Mouse (Mus musculus) MN1 (cell line): ENCODE results near the gene Olfr548-ps1.
"Not testable (repeated sequence)": the region's sequence is repeated elsewhere in the genome, so short reads cannot be mapped to it uniquely, and the experiment has no call there.

Experiments
- DNase-seq: peaks from one replicate; pipeline ENCODE4 v3.0.0-alpha.2; 2016; ENCODE audit warnings: low spot score

Gene Olfr548-ps1

DNA sequence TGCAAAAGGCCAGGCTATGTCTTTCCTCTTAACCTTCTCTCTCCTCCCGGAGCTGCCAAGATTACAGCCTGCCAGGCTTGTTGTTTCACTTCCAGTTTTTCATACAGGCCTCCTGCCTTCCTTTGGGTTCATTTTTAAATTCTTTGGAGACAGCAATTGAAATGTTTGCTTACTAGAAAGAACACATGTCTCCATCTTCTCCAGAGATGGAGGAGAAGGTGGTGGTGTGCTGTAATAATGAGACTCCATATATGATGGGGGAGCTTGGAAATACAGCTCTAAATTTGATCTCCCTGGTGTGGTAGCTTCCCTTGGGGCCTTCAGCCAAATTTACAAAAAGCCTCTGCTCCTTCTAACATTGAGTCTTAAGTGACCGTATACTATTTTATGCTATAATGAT is at the start of gene Olfr548-ps1:
Gene Olfr548-ps1, plus strand, starts transcription at position 301 of the 400 bp plus-strand sequence.
- DNase-seq: no peak

DNA sequence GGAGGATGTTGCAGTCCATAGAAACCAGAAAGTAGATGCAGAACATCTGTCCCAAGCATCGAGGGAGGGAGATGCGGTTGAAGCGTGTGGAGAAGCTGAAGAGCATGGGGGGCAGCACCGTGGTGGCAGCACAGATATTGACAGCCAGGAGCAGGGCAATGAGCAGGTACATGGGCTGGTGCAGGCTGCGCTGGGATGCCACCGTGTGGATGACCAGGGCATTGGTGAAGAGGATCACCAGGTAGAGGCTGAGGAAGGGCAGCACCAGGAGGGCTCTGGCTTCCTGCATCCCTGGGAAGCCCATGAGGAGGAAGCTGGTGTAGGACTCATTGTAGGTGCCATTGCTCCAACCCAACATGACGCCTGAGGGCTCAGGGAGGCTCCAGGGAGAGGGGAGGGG is 46.3 kb upstream of the Olfr548-ps1 start:
- not testable (repeated sequence) for DNase-seq

DNA sequence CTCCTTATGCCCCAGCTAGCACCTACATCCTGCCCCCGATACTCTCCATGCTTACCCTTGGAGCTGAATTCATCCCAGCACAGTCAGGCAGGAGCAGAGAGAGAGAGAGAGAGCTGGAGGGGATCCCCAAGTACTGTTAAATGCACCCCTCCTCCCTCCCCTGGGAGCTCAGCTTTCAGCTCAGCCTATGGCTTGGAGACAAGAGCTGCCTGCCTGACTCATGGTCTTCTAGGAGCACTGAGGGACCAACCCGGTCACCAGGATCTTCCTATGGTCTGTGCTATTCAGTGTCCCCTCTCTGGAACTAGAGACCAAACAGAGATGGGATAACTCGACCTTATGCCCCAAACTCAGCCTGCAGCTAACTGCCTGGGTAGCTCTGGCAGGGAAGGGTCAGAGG is 41.2 kb upstream of the Olfr548-ps1 start, which contains the start of gene Olfr545:
Gene Olfr545, minus strand, starts transcription at position 101 of the 400 bp plus-strand sequence.
- DNase-seq: no peak

DNA sequence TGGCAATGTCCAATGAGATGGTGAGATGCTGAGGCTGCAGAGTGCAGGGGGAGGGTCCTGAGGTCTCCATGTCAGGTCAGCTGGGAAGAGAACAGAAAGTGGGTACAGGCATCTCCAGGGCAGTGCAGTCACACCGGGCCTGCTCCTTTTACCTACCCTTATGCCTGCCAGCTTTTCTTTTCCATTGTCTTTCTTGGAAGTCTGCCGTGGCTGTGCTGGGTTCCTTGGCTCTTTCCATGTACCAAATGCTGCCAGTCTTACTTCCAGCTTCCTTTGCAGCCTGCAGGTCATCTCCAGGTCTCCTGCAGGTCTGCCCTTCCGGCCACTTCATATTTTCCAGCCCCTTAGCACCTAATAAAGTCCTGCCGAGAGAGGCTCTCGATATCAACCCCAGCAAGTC is 38.7 kb upstream of the Olfr548-ps1 start:
- no peak for DNase-seq

DNA sequence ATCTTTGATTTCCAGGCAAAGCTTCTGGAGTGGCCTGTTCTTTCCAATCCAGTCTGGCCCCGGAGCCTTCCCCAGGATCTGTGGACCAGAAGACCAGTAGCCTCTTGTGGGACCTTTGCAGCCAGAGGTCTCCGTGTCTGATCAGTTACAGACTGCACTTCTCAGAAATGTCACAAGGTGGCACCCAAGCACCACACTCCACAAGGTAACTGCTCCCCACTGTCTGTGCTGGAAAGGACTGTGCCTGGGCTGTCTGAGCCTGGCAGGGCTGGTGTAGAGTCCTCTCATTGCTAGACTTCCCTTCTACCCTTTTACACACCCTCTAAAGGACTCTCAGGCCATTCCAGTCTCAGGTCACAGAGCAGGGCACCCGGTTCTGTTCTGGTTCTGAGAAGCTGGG is 33.8 kb upstream of the Olfr548-ps1 start:
- DNase-seq: peak; percentile 76

DNA sequence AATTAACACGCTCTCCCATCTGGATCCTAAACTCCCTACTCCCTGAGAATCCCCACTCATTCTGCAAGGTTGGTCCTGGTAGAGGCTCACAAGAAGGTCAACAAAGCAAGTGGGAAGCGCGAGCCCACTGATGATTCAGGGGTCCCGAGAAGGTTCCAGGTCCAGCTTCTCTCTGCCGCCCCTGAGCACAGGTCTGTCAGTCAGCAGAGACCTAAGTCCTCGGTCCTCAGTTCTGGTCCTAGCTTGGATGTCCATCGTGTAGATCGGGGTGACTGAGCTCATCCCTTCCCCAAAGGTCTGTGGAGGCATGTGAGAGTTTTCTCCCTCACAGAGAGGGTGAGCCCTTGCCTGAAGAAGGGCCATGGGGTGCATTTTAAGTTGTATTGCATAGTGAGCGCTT is 32.6 kb upstream of the Olfr548-ps1 start:
- no peak for DNase-seq

DNA sequence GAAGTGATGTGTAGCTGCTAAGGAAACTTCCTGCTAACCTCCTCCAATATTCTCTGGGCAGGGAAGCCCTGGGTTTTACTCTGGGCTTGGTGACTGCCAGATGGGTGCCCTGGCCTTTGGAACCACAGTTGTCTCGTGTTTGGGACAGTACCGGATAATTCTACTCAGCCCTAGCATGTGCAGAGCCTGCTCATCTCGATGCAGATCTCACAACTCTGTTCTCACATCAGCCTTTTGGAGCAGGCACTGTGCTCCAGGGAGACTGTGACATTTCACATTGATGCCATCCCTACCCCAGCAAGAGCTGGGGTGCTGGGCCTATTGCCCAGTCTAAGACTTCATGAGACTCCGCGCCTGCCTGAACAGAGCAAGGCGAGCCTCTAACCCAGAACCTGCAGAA is 32.0 kb upstream of the Olfr548-ps1 start:
- DNase-seq: no peak

DNA sequence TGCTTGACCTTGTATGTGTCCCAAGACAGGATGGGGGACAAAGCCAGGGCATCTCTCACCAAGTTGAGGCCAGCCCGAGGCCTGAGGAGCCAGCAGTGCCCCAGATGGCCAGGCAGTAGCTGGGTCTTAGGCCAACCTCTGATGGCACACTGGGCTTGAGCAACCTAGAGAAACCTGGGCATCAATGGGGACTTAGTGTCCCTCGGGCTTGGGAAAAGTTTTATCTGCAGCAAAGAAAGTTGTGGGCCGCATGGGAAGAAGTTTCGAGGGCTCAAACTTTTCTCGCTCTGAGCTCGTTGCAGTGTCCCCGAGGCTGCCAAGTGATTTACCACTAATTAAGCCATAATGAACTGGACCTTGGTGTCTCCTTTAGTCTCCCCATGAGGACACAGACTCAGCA is 31.0 kb upstream of the Olfr548-ps1 start:
- no peak for DNase-seq

DNA sequence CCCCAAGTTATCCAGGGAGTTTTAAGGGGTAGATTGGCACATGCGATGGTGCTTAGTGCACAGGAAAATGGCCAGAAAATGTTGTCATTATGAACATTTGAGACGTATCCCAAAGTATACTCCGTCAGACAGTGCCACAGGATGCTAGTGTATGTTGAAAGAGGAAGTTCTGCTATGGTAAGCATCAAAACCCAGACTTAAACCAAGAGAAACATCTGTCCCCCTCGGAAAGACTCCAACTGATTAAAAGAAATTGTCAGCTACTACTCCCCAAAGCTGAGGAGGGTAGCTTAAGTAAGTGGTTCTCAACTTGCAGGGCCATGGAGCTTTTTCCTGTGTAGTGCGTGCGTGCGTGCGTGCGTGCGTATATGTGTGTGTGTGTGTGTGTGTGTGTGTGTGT is 28.8 kb upstream of the Olfr548-ps1 start:
- no peak for DNase-seq

DNA sequence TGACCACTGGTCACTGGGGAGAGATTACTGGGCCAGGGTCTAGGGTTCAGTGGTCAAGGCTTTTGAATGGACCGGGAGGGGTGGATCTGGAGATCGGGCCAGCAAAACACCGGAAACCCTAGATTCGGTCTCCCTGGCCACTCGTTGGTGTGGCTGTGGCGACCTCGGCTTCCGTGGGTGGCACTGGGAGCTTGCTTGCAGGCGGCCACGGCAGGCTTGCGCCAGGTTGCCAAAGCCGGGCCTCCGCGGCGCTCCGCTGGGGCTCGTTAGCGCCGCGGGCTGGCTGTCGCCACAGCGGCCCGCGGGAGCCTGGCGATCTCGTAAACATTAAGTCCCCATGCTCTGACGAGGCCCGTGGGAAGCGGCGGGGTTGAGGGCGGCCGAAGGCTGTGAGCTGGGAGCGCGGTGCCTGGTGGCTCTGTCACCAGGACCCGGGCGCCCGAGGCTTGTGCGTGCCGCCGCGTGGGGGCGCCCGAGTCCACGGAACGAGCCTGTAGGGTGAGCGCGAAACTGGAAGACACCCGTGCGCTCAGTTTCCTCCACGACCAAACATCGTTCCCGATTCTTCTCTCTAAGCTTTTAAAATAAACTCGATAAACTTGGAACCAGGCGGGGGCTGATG is 27.8 kb upstream of the Olfr548-ps1 start:
- DNase-seq: peak; percentile 92

DNA sequence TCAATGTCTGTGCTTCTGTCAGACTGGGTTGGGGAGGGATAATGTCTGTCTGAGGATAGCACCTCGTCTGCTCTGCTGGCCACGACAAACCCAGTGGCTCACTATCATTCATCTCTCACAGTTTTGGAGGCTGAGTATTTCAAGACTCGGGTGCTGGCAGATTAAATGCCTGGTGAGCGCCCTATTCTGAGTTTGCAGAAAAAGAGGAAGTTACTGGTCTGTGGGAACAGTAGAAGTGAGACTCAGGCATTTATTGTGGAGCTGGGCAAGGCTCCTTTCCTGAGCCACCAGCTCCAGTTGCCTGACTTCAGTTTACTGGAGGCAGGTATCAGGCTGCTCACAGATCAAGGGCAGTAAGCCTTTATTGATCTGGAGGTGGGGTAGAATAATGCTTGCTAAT is 26.6 kb upstream of the Olfr548-ps1 start:
- no peak for DNase-seq

DNA sequence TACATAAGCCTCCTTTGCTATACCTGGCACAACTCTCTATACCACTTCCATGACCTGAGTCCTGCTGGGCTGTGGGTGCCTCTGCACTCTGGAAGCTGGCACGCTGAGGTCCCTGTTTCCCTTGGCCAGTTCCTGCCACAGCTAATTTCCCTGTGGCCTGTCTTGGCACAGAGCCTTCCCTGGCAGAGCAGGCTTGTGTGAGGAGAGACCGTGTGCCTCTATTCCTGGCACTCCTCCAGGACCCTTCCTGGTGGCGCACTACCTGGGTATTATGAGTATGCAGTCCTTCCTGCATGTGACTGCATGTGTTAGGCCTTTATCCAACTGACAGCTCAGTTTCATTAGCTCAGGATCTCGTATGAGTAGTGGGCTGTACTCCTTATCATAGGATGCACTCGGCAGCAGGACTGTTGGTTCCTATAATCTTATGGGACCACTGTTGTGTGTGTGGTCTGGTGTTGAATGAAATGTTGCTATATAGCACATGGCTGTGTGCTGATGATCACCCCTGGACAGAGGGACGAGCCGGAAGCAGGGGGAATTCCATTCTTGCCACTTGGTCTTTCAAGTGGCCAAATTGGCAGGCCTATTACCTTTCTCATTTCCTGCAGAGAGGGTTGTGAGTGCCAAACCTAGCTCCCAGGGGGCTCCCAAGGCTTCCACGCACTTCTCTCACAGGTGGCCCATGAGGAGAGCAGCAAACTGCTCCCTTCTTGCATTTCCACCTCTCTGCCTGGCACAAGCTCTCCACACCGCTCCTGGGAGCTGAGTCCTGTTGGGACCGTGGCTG is 24.2 kb upstream of the Olfr548-ps1 start:
- DNase-seq: peak; percentile 81

DNA sequence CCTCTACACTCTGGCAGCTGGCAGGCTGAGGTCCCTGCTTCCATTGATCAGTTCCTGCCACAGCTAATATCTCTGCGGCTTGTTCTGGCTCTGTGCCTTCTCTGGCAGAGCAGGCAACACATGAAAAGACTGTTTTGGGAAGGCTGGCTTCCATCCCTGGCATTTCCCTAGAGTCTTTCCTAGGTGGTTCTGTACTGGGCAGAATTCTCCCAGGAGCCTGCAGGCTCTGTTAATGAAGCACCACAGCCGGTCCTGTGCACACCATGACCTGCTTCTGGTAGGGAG is 23.7 kb upstream of the Olfr548-ps1 start:
- DNase-seq: no peak

DNA sequence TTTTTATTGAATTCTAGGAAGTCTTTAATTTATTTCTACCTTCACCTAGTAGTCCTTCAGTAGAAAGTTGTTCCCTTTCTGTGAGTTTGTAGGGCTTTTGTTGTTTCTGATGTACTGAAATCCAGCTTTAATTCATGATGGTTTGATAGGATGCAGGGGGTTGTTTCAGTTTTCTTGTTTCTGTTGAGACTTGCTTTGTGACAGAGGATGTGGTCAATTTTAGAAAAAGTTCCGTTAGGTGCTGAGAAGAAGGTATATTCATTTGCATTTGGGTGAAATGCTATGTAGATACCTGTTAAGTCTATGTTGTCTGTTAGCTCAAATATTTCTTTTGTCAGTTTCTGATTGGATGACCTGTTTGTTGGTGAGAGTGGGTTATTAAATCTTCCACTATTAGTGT is 11.6 kb upstream of the Olfr548-ps1 start:
- no peak for DNase-seq

DNA sequence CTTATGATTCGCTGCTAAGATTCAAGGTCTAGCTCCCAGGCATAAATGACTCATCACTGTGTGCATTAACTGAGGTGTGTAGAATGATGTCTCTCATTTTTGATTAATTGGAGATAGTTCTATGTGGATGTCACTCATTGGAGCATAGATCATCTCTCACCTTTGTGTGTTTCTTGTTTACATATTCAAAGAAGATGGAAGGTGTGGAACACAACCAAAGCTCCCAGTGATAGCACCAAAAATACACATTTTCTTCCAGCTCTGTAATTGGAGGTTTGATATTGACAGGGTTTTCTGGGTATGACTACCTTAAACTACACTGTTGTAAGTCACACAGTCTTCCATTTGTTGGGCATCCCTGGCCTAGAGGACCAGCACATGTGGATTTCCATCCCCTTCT is 6.2 kb upstream of the Olfr548-ps1 start, which contains the start of gene Olfr547:
Gene Olfr547, plus strand, starts transcription at position 301 of the 400 bp plus-strand sequence.
- no peak for DNase-seq

DNA sequence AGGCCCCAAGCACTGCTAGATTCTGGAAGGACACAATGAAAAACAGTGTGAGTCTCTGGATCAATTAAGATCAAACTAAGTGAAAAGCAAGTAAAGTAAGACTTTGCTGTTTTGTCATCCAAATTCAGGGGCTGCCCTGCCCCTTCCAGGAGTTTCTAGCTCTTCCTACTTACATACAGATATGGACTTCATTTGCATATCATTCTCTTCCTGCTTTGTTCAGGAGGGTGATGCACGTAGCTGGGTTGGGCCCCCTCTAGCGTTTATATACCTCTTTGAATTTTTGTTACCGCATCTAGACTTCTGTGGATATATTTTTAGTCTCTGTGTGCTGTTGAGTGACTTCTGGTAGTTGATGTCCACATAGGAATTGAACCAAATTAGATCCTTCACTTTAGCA is 555 bp downstream of the Olfr548-ps1 start:
- DNase-seq: no peak

DNA sequence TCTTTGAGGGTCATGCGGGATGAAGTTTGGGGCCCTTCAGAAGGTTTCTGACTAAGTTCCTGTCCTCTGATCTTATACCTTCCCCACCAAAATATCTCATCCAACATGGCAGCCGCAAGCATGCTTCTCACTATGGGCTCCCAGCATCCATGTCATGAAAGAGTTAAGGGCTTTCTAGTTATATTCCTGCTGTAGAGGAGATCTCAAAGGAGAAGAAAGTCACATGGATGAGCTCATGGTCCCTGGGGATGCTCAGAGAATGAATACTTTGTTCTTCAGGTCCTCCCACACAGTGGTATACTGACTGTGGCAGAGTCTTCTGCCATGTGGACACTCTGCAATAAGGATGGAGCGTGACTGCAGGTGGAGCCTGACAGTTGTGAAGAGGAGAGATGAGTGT is 8.9 kb downstream of the Olfr548-ps1 start, which contains the start of gene Olfr549:
Gene Olfr549, plus strand, starts transcription at position 301 of the 400 bp plus-strand sequence.
- DNase-seq: no peak

DNA sequence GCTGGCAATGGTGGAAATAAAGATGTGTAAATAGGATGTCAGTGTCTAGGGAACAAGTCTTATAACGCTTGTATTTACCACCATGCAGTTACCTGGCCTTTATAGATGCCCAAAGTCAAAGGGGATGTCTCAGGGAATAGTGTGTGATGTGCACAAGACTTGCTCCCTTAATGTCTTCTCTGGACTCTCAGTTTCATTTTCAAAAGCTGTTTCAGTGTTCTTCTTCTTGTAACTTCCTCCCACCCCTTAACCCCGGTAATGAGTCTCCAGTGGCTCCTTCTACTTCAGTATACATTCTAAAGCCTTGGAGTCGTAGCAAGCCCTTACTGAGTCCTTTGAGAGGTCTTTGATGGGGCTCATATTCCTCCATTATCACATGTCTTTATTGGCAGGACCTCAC is 12.6 kb downstream of the Olfr548-ps1 start:
- DNase-seq: no peak

DNA sequence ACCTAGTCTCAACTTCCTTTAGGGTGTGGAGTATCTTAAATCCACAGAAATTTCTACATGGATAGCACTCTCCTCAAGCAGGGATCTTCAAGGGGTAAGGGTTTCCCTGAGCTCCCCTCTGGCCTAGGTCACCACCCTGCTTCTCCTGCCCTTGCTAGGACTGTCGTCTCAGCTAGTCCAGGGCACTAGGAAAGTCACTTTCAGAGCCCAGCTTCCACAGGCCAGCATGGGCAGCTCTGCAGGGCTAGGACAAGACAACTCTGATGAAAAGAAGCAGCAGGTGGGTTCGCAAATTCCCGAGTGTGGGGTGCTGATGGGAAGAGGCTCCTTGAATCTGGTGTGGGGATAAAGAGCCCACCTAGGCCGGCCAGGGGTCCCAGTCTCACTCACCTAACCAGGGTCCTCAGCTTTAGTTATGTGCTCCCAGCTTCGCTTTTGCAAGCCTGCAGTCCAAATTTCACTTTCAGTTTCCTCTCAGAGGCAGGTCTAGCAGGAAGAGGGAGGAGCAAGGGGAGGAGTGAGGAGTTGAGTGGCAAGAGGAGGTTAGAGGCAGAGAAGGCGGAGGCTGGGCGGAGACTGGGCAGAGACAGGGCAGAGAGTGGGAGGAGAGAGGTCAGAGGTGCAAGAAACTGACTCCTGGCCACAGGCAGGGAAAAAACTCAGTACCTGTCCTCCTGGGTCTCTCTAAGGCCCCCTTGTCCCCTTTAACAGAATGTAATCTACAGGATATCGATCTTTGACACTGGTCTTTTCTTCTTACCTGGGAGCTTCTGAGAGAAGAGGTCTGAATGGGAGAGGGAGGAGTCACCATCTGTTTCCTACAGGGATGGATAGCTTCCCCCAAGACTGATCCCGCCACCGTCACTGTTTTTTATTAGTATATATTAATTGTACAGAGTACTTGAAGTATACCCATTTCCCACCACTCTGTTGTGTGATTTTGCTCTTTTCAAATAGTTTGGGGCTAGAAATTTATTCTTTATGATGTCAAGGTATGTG is 24.6 kb downstream of the Olfr548-ps1 start, which contains the start of gene Trim21:
Gene Trim21, minus strand, starts transcription at position 488 of the 999 bp plus-strand sequence.
- peak; percentile 85 for DNase-seq

DNA sequence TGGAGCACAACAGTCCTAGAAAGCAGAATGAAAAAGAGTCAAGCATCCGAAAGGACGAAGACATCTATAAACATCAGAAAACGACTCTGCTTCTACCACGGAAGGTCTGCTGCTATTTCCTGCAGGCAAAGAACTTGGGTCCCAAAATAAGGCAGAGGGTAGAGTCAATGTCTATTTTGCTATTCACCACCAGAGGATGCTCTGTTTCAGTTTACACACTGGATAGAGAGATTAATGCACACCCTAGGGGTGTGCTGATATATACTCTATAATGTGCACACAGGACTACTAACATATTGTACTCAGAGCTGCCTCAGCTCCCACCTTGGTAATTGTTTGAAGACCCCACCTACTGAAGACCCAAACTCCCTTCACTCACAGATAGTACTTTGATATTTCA is 25.5 kb downstream of the Olfr548-ps1 start:
- no peak for DNase-seq

DNA sequence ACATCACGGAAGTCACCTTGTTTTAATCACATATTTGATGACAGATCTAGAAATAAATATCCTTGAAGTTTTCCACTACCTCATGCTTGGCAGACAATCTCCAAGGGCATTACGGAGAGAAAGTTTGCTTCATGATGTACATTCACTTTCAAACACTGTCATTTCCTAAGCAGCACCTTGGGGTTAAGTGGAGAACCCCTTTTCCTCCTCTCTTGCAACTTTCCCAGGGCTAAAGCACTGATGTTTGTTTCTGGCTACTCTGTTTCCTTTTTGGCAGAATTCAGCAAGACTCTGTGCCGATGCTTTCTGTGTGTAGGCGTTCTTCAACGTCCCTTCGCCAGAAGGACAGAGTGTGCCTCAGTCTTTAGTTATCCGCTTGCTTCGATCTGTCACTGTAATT is 30.4 kb downstream of the Olfr548-ps1 start, which contains the start of gene Olfr550:
Gene Olfr550, plus strand, starts transcription at position 301 of the 400 bp plus-strand sequence.
- no peak for DNase-seq

DNA sequence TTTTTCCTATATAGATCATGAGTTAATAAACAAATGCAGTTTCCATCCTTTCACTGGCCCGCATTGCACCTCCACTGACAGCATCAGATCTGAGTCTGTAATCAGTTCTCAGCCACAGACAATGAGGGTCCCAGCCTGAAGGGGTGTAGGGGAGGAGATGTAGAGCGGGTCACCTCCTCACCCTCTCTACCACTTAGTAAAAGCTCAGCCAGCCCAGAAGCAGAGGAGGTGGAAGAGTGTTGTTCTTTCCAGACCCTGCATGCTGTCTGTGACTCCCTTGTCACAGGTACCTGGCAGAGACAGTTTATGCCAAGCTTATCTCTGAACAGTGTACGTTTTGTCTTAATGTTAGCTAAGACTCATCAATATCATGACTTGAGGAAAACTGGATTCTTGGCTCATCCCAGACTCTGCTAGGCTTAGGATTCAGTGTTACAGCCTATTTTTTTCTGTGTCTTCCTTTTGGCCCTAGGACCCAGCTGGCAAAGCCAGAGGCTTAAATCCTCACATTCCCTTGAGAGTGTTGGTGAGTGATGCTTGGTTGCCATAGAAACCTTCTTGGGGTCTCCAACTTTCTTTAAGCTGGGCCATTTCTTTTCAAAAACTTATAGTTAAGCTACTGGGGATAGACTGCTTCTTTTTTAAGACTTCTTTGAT is 32.6 kb downstream of the Olfr548-ps1 start:
- DNase-seq: no peak
